Mouse (Mus musculus): Measurements from ENCODE around the gene Tgfbrap1.
A peak's percentile ranks its signal among the peaks of the same experiment; 100 is the strongest.
"Not testable (repeated sequence)": the region's sequence is repeated elsewhere in the genome, so short reads cannot be mapped to it uniquely, and the experiment has no call there.

Tgfbrap1 gene

DNA sequence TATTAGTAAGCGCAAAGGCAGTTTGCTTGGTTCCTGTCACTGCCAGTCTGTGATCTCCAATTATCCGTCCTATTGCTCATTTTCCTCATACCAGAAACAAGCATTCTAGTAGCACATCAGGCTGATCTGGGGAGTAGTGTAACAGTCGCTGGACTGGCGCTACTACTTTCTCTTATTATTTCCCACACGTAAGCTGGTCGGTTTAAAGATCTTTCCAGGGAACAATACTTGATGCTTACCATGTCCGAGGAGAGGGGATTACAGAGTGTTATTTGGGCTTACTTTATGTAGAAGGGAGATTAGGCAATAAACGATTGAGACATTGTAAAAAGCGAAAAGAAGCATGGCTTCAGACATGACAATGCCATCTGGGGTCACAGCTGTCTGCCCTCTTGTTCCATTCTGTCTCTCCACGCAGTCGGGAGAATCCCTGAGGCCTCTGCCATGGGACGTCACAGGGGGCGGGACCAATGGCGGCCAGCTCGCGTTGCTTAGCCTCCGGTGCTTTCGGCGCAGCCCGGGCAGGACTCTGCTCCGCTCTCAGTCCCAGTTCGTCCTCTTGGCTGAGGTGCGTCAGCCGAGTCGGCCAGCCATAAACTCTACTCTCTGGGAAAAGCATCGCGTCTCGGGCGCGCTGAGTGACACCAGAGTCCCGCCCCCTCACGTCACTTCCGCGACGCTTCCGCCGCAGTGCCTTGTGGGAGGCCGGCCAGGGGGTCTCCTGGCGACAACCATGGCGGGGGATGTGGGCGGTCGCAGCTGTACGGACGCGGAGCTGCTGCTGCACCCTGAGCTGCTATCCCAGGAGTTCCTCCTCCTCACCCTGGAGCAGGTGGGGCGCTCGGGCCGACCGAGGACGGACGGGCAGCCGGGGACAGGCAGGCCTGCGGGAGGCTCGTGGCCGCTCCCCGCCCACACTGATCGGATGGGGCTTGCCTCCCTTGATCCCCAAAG lies at the start of gene Tgfbrap1, which contains the start of gene AI597479:
Tgfbrap1 (minus strand) TSS at position 607 of the 954 bp plus-strand sequence.
AI597479 (plus strand) TSS at position 680 of the 954 bp plus-strand sequence.
- DNase-seq (ENCODE audit: low spot score in 2 of 2), result peak; percentile 88 to 92

DNA sequence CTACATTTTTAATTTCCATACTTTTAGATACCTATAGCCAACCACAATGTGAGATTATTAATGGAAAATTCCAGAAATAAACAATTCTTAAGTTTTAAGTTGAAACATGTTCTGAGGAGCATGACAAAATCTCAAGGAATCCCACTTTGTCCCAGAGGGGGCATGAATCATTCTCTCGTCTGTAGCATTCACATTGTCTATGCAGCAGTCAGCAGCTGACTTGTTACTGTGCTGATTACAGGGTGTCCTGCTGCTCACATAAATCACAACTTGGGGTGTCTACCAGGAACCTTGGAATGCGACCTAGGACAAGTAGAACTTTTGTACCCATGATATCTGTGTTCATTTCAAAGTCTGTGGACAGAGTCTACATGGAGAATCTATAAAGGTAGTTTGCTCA lies 49.0 kb upstream of the Tgfbrap1 start:
- DNase-seq (ENCODE audit: low spot score in 2 of 2), result no peak

DNA sequence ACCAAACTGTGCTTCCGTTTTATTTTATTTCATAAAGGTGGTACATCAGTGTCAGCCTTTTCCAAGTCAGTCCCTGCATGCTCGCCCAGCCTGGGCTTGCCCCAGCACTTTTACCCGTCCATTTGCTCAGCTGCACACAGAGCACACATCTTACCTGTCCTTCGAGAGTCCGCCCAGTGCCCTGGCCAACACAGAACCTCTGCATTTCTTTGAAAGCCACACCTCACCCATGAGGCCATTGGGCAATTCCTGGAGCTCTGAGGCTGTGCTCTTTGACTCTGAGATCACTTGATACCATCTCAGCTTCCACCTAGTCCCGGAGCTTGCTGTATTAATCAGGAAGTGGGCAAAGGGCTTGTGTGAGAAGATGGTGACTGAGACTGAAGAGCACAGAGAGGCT lies 47.0 kb upstream of the Tgfbrap1 start:
- no peak for DNase-seq (ENCODE audit: low spot score in 2 of 2)

DNA sequence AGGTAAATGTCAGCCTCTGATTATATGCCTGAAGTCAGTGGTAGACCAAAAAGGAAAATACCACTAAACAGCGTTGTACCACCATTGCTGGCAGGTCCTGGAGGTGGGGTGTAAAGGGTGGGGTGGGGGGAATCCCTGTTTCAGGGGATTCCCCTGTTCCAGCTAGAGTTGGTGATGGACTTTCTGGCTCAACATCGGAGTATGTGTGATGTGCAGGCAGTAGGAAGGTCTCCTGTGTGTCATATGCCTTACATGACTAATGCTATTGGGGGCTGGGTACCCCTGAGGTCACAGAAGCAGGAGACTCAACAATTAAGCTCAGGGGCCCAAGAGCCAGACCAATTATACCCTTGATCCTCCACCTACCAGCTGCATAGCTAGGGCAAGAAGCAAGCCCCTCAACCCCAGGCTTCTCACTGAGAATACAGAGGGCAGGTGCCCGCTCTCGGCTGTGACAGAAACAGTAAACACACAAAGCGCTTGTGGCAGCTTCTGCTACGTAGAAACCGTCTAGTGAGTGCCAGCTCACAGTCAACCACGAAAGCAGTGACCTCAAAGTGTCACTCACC lies 46.0 kb upstream of the Tgfbrap1 start:
- DNase-seq (ENCODE audit: low spot score in 2 of 2), result no peak

DNA sequence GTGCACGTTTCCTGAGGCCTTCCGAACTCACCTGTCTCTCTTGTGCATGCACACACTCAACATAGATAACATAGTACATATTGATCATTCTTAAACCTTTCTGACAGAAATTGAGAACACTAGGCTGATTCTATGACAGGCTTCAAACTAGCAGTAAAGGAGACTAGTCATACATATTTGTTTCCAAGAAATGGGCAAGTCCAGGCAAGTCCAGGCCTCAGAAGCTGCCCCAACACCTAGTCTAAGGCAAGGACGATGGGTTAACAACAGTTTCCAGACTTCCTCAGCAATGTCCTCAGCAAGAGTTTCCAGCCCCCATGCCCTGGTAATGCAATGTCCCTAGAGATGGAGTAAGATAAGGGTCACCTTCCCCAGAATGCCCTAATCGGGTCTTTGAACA lies 45.4 kb upstream of the Tgfbrap1 start:
- no peak for DNase-seq (ENCODE audit: low spot score in 2 of 2)

DNA sequence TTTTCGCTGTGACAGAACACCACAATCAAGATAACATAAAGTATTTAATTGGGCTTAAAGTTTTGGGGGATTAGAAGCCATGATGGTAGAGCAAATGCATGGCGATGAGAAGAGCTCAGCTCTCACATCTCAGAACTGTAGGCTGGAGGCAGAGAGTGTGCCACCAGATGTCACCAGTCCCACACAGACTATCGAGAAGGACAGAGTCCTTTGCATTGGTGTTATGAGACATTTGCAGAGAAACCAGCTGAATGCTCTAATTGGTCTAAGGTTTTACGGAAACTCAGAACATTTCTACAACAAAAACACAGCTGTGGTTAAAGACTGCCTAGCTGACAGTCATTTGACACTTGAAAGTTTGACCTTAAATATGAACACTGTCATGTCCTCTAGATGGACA lies 44.8 kb upstream of the Tgfbrap1 start:
- DNase-seq (ENCODE audit: low spot score in 2 of 2), result no peak

DNA sequence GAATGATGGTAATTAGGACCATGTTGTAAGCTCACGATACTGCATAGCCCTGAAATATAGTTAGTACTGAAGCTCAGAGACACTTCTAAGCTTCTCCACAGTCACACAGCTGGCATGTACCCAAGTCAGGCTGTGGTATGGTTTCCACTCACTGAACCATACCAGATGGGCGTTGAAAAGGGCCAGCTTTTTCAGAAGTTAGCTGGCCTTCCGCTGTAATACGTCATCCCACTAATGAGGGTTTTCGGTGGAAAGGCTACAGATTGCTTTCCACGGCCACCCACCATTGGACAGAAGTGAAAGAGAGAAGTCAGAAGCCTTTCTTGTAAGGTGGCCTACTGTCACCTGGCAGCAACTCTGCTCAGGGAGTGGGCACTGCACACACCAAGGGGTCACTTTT lies 44.4 kb upstream of the Tgfbrap1 start:
- DNase-seq (ENCODE audit: low spot score in 2 of 2), result no peak

DNA sequence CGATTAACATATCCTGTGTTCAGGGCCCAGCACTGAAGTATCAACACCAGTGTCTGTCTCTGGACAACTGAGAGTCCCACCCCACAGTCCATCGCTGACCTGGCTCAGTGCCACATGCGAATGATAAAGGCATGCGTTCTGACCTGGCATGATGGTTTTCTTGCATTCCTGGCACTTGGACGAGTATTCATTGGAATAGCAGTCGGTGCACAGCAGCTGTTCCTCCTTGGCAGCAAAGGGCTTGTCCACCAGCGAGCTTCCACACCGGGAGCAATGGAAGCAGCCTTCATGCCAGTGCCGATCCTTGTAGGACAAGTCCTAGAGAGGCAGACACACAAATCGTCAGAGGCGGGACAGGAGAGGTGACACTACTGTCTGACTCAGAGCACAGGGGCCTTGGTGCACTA lies 43.1 kb upstream of the Tgfbrap1 start:
- DNase-seq (ENCODE audit: low spot score in 2 of 2), result no peak

DNA sequence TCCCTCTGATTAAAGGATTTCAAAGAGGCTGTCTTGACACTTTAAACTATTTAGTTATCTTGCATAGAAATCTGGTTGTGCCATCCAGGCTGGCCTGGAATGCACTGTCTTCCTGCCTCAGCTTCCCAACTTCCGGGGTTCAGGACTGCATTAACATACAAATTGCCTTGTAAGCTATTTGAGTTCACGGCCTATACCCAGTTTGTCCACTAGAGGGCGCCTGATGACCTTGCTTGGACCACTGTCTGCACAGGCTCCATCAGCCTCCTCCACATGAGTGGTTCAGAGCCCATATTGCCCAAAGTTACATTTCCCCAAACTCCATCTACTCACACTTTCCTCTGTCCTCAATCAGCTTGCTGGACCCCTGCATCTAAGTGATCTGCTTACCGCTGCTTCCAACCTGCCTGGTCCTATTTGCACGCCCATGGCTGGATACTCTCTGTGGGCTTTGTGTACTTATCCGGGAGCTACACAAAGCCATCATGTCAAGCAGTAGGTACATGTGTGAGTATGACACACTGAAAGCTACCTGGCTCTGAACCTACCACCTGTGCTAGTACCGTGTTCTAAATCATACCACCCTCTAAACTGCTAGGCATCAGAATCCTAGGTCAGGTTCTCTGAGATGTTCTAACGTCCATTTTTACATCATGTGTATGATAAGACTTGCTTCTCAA lies 41.3 kb upstream of the Tgfbrap1 start:
- peak; percentile 63 to 86 for DNase-seq (ENCODE audit: low spot score in 2 of 2)

DNA sequence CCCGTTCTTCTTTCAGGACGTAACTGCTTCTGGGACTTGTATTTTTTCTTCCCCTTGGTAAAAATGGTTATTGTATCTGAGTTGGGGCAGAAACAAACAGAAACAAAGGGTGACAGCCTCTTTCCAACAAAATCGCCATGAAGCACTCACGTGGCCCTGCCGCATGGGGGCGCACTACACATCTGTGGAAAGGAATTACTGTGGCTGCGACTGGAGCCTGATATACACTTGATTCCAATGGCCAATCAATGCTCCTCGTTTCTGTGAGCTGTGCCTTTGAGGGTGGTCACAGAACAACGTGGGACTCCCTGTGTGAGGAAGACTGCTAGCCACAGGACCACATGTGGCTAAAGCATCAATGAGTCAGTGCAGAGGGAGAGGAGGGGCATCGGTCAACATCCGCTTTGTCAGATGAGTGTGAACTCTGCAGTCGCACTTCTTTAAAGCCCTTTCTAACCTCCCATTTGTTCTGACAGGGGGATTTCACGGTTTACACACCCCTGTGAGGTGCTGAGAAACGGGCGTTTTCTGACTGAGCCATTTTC lies 39.9 kb upstream of the Tgfbrap1 start:
- no peak for DNase-seq (ENCODE audit: low spot score in 2 of 2)

DNA sequence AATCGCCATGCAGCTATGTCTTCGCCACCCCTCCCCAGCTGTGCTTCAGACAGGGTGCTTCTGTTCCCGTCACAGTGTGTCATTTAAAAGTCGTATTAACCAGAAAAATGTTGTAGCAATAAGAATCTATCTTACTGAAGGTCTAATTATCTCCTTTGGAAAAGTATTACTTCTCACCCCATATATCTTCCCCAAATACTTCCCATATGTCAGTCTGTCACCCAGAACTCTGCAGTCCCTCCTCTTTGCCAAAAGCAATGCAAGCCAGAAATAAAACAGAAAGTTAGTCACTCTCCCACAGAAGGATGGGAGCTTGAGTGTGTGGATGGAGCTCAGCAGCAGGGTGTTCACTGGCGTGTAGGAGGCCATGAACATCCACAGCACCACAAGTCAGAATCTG lies 38.9 kb upstream of the Tgfbrap1 start:
- DNase-seq (ENCODE audit: low spot score in 2 of 2), result no peak

DNA sequence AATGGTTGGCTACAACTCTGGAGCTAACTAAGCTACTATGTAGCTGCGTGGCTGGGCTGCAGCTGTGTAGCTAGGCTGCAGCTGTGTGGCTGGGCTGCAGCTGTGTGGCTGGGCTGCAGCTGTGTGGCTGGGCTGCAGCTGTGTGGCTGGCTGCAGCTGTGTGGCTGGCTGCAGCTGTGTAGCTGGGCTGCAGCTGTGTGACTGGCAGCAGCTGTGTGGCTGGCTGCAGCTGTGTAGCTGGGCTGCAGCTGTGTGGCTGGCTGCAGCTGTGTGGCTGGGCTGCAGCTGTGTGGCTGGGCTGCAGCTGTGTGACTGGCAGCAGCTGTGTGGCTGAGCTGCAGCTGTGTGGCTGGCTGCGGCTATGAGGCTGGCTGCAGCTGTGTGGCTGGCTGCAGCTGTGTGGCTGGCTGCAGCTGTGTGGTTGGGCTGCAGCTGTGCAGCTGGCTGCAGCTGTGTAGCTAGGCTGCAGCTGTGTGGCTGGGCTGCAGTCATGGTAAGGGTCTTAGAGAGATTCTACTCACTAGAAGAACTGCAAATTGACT lies 38.1 kb upstream of the Tgfbrap1 start:
- not testable (repeated sequence) for DNase-seq (ENCODE audit: low spot score in 2 of 2)

DNA sequence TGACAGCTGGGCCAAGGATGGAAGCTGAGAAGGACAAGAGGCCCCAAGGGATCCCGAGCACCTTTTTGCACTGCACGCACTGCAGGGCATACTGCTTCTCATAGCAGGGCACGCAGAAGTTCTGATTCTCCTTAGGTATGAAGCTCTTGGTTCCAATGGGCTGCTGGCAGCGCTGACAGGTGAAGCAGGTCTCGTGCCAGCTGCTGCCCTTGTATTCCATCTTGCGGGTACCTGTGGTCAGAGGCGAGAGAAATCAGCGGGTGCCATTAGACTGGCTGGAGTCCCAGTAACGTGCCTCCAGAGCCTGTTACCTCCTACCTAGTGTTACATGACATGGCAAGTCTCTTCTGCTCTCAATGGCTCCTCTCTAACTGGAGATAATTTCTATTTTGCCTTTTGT lies 33.2 kb upstream of the Tgfbrap1 start:
- no peak for DNase-seq (ENCODE audit: low spot score in 2 of 2)

DNA sequence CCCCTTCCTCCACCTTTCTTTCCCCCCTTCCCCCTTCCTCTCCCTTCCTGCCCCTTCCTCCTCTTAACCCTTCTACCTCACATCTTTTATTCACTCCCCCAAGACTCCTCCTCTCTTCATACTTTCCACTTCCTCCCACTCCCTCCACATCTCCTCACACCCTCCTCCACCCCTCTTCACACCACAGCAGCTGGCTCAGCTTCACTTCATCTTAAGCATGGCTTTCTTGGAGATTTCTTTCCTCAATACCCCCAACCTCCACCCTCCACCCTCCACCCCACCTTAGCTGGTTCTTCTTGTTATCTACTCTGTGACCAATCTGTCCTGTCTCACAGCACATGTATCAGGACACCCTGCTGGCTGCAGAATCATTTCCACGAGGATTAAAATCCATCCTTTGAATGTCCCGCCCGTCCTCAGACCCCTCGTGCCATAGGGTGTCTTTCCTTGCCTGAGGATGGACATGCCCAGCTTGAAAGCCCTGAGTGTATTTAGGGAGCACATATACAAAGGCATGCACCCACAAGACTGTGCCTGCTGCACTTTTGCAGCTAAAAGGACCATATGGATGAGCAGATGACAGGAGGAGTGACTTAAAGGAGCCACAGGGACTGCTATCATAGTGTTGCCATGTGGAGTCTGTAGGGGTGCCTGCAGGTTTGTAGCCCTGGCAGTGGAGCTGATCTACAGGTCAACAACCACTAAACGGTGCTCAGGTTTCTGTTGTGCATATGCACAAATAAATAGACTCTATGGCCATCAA lies 32.0 kb upstream of the Tgfbrap1 start:
- DNase-seq (ENCODE audit: low spot score in 2 of 2), result no peak

DNA sequence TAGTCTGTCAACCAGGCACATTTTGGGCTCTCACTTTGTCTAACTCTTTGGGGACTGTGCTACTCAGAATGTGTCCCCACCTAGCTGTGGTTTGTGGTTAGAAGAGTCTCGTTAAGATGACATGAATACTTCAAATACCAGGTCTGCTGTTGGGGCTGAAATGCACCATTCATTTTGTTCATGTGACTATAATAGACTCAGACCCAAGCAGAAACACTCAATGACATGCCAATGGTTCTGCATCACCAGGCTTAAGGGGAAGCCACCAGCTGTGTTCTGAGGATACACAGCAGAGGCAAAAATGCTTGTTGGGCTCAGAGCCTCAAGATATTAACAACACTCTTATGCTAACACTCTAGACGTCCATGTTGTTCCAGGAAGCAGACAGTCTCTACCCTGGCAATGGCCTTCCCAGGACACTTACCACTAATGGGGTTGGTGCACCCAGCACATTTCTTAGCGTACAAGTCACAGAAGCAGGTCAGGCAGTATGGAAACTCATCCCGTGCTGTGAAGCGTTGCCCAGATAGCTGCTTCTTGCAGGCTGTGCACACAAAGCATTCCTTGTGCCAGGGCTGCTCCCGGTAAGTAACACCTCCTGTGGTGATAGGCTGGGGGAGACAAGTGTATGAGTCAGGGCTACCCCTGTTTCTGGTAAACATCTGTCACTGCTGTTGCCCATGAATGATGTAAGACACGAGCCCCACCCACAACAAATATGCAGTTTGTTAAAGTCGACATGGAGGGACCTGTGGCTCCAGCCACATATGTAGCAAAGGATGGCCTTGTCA lies 29.6 kb upstream of the Tgfbrap1 start:
- DNase-seq (ENCODE audit: low spot score in 2 of 2), result no peak

DNA sequence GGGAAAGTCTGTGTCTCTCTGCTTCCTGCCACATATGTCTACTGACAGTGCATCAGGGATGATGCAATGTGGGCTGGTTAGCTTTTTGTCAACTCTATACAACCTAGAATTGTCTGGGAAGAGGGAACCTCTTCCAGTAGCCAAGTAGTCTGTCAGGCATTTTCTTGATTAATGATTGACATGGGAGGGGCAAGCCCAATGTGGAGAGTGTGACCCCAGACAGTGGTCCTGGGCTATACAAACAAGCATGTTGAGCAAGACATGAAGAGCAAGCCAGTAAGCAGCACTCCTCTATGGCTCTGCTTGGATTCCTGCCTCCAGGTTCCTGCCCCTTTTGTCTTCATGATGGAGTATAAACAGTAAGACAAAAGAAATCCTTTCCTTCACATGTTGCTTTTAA lies 28.8 kb upstream of the Tgfbrap1 start:
- no peak for DNase-seq (ENCODE audit: low spot score in 2 of 2)

DNA sequence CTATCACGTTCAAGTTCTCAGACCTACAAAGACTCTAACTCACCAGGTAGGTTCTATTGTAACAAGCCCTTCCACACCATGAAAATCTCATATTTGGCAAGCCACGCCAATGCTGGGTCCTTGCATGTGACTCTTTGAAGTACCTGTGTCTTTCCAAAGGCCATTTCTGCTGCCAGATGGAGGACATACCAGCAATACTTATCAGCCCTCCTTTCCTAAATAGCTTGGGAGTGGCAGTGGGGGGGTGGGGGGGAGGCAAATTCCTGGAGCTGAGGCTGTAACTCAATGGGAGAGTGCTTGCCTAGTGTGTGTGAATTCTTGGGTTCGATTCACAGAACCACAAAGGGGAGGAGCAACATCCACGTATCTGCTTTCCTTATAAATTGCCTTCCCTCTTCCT lies 26.3 kb upstream of the Tgfbrap1 start:
- DNase-seq (ENCODE audit: low spot score in 2 of 2), result no peak

DNA sequence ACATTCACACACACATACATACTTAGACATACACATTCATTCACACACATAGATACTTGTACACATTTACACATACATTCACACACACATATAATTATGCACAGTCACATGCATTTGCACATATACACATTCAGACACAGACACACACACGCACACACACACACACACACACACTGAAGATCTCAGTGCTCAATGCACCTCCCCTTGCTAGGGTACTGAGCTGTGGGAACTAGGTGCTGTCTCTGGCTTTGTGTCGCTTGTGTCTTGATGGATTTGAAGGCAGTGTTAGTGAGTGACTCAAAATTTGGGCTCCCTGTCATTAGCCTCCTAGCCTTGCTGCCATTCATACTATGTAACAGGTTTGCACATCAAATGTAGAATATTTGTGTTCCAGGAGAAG lies 24.2 kb upstream of the Tgfbrap1 start:
- DNase-seq (ENCODE audit: low spot score in 2 of 2), result no peak

DNA sequence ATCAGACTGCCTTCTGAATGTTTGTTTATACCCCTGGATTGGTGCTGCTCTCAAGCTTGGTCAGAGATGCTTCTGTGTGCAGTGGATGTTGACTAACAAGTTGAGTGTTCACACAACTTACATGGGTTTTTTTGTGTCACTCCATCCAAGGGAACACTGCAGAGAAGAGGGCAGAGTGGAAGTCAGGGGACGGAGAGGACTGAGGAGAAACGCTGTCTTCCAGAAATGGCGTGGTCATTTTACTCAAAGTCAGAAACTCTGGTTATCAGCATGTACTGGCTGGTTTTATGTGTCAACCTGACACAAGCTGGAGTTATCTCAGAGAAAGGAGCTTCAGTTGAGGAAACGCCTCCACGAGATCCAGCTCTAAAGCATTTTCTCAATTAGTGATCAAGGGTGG lies 22.5 kb upstream of the Tgfbrap1 start:
- DNase-seq (ENCODE audit: low spot score in 2 of 2), result no peak

DNA sequence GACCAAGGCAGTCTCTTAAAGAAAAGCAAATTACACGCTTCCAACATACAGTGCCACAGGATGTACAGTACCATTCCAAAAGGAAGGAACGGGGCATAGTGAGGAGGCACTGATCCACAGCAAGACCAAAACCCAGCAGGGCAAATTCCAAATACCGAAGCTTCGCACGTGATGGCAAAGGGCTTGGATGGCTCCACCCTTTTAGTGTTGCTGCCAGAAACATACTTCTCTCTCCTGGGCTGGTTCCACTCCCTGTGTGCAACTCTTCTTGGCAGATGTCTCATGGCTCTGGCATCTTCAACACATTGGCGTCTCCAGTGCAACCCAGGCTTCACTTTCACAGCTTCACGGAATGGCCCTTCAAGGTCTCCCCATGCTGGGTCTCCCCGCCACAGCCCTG lies 19.0 kb upstream of the Tgfbrap1 start:
- no peak for DNase-seq (ENCODE audit: low spot score in 2 of 2)

All from thymus, postnatal 10 days (tissue).